Mouse (Mus musculus): ENCODE data around the gene Olfr539.
"Not testable (repeated sequence)": the region's sequence is repeated elsewhere in the genome, so short reads cannot be mapped to it uniquely, and the experiment has no call there.

Gene Olfr539

GRCm38 (mm10) chr7:140659630-140660029 is at the start of gene Olfr539:
Gene Olfr539, plus strand, starts transcription at chr7:140659930.
- no peak for DNase-seq

GRCm38 (mm10) chr7:140628670-140629069 is 31.1 kb upstream of the Olfr539 start, which contains the start of gene Olfr61:
Gene Olfr61, plus strand, starts transcription at chr7:140628970.
- DNase-seq, result not testable (repeated sequence)

GRCm38 (mm10) chr7:140630559-140630958 is 29.2 kb upstream of the Olfr539 start:
- no peak for DNase-seq

- no peak for DNase-seq
These were observed 13.6 kb upstream of the Olfr539 start, which contains the start of gene Olfr53 for GRCm38 (mm10) chr7:140646152-140646551. Gene Olfr53, plus strand, starts transcription at chr7:140646452.

GRCm38 (mm10) chr7:140670693-140671092 is 11.0 kb downstream of the Olfr539 start:
- DNase-seq, result not testable (repeated sequence)

GRCm38 (mm10) chr7:140675863-140676262 is 16.1 kb downstream of the Olfr539 start:
- DNase-seq, result no peak

GRCm38 (mm10) chr7:140679591-140679990 is 19.9 kb downstream of the Olfr539 start:
- not testable (repeated sequence) for DNase-seq

- DNase-seq, result no peak
These were observed 21.9 kb downstream of the Olfr539 start, which contains the start of gene Olfr45 for GRCm38 (mm10) chr7:140681651-140682050. Gene Olfr45, plus strand, starts transcription at chr7:140681951.

GRCm38 (mm10) chr7:140696967-140697366 is 37.2 kb downstream of the Olfr539 start, which contains the start of gene Olfr541:
Gene Olfr541, plus strand, starts transcription at chr7:140697267.
- no peak for DNase-seq

GRCm38 (mm10) chr7:140706348-140706747 is 46.6 kb downstream of the Olfr539 start:
- no peak for DNase-seq

- no peak for DNase-seq
These were observed 48.0 kb downstream of the Olfr539 start for GRCm38 (mm10) chr7:140707536-140708284.

GRCm38 (mm10) chr7:140717155-140718055 is 57.7 kb downstream of the Olfr539 start:
- DNase-seq, result no peak

- DNase-seq, result no peak
These were observed 61.4 kb downstream of the Olfr539 start for GRCm38 (mm10) chr7:140721095-140721494.

GRCm38 (mm10) chr7:140725558-140725957 is 65.8 kb downstream of the Olfr539 start:
- no peak for DNase-seq
